Mouse (Mus musculus): Measurements from ENCODE around the gene Calcb. TPM values are rescaled to one million over a fixed set of nuclear protein-coding genes. Genes with fewer than 3 reads are reported as not detected.

The Calcb gene
- polyA plus RNA-seq (2021; fragmentation: Nextera tagmentation), result 0.72 and 1.3 TPM in 2 replicates
- long read RNA-seq, experiment 1, result 0 reads
- long read RNA-seq, experiment 2, result 0 reads

GRCm38 (mm10) chr7:114718300-114718699 is at the start of gene Calcb:
Gene Calcb, plus strand, starts transcription at chr7:114718643.

DNA sequence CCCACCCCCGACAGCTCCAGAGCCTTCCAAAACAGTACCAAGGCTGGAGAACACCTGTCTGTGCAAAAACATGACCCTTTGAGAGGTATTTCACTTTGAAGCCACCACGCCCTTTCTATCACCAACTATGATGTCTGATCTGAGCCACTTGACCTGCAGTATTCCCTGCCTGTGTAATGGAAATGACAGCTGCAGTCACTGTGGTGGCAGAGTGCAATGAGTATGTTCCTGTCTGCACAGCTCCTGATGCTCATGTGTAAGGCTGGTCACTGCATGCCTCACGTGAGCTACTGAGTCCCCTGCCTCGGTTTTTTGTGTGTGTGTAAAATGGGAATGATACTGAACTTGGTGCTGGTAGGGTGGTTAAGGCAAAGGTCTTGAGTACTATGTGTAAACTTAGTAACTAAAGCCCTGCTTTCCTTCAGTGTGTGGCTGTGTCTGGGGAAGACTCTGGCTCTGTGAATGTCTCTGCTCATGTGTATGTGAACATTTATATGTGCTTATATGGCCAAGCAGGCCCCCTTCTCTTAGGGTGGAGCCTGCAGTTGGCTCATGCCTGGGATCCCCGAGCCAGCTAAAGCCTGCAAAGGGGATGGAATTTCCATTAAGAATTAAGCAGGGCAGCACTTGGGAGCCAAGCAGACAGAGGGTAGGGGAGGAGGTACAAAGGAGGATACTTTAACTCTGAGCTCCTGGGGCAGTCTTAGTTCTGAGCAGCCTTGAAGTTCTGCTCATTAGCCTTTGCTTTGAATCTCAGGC is 24.8 kb downstream of the Calcb start, which contains the start of gene Insc:
Gene Insc, plus strand, starts transcription at position 673 of the 759 bp plus-strand sequence.

Other genes with a start within 250 kb of the Calcb start
- gene Cyp2r1, start 155.7 kb upstream of the Calcb start, polyA plus RNA-seq (2021; fragmentation: Nextera tagmentation), result 0.93 and 1.2 TPM in 2 replicates
- gene Calca, start 82.3 kb upstream of the Calcb start, polyA plus RNA-seq (2021; fragmentation: Nextera tagmentation), result 1.8 and 2.5 TPM in 2 replicates
- 4.6 and 5.3 TPM in 2 replicates for gene Insc, start 25.1 kb downstream of the Calcb start, polyA plus RNA-seq (2021; fragmentation: Nextera tagmentation)

All from layer of hippocampus, adult 6 months (tissue).